Mouse (Mus musculus) heart, postnatal 25 days (tissue): ENCODE measurements around the gene Ntng2. TPM values are rescaled to one million over a fixed set of nuclear protein-coding genes. Genes with fewer than 3 reads are reported as not detected.

ENCODE experiments used
- DNase-seq: peaks from one replicate; pipeline ENCODE4 v3.0.0; 2022; ENCODE audit warnings: low spot score
- intact Hi-C: fragments of 180-260 bp; cut with DNase I; formaldehyde crosslinking; loops from one replicate; pipeline ENCODE4 v1.15.1; 2025
- total RNA-seq, 2 experiments: library from RNA; stranded (reverse); gene quantifications; 2 replicates each; pipeline ENCODE4 v1.2.3; 2021

The Ntng2 gene
- total RNA-seq, 2 experiments from 2014 or later: 4.6 to 5.8 TPM

GRCm38 (mm10) chr2:29245341-29245779 is 7.4 kb downstream of the Ntng2 start:
- intact Hi-C loops: no loop called here

GRCm38 (mm10) chr2:29239329-29239728 is 13.5 kb downstream of the Ntng2 start:
- intact Hi-C loops: no loop called here
- no peak for DNase-seq

More at GRCm38 (mm10) chr2:29245341-29245779, 7.4 kb downstream of the Ntng2 start:
- DNase-seq: peak; percentile 26

DNA sequence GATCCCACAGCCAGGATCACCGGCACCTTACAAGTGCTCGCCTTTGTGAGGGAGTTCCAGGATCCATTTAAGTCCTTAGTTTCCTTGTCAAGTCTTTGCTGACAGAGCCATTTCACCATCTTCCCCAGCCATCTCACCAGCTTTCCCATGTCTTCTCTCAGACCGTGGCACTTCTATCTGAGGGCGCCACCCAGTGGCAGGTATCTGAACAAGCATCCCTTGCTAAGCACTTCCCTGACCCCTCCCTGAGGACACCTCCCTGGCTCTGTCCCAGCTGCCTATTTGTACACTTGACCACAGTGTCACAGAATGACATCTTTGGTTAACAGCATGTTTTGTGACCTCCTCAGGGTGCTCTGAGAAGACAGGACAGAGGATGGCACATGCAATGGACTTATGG is 15.2 kb downstream of the Ntng2 start:
- intact Hi-C loops: no loop called here
- peak; percentile 16 for DNase-seq

GRCm38 (mm10) chr2:29235811-29236210 is 17.0 kb downstream of the Ntng2 start:
- intact Hi-C loops: no loop called here
- no peak for DNase-seq

GRCm38 (mm10) chr2:29235026-29235425 is 17.8 kb downstream of the Ntng2 start:
- no peak for DNase-seq
- intact Hi-C loops: no loop called here

GRCm38 (mm10) chr2:29234002-29234401 is 18.8 kb downstream of the Ntng2 start:
- intact Hi-C loops: no loop called here
- no peak for DNase-seq

GRCm38 (mm10) chr2:29230191-29230835 is 22.5 kb downstream of the Ntng2 start:
- intact Hi-C loops: no loop called here
- DNase-seq: no peak

GRCm38 (mm10) chr2:29226671-29227070 is 26.1 kb downstream of the Ntng2 start:
- no peak for DNase-seq
- intact Hi-C loops: no loop called here

DNA sequence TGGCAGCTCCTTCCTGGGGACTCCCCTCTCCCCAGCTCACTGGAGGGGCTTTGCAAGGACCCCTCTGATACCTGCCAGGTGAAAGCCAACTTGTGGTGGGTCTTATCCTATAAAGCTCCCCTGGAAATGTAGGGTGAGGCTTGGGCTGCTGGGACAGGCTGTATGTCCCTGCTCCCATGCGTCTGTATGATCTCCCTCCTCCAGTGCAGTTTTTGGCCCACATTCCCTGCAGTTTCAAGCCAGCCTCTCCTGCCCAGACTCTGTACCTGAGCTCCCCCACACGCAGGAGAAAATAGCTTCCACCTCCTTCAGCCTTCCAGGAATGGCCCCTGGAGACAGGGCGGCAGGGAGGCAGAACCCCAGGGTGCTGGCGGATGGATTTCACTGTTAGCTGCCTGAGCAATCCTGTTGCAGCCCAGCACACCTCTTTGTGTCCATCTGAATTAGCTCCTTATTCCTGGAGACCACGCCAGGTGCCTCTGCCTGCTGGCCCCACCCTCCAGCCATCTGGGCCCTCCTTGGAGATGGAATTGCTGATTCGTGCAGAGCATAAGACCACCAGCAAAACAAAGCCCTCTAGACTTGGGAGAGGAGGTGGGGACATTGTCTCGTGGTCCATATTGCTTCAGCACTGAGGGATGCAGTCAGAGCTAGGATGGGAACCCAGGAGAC is 29.1 kb downstream of the Ntng2 start:
- intact Hi-C loops: no loop called here
- no peak for DNase-seq

- no peak for DNase-seq
These were observed 30.5 kb downstream of the Ntng2 start for GRCm38 (mm10) chr2:29222302-29222701.

GRCm38 (mm10) chr2:29218831-29219230 is 34.0 kb downstream of the Ntng2 start:
- intact Hi-C loops: loop anchor here (5.0 kb wide), 1 partner anchor 383 kb away; no protein-coding TSS in a partner anchor
- DNase-seq: no peak

More at GRCm38 (mm10) chr2:29222302-29222701, 30.5 kb downstream of the Ntng2 start:
- intact Hi-C loops: no loop called here

DNA sequence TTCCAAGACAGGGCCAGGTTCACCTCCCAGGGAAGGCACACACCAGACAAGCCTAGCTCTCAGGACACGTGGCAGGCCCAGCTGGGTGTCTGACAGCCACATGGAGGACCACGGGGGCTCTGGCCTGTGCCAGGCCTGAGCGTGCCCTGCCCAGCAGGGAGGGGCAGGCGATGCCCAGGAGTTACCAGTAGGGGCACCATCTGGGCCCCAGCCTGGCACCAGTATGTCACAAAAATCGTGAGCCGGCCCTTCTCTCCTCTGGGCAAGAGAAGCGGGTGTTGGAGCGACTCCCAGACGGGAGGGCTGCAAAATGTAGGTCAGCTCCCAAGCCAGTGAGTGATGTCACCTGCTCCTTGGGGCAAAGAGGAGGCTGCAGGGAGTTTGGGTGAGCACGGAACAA is 34.9 kb downstream of the Ntng2 start:
- peak; percentile 62 for DNase-seq
- intact Hi-C loops: loop anchor here (5.0 kb wide), 1 partner anchor 384 kb away; no protein-coding TSS in a partner anchor

DNA sequence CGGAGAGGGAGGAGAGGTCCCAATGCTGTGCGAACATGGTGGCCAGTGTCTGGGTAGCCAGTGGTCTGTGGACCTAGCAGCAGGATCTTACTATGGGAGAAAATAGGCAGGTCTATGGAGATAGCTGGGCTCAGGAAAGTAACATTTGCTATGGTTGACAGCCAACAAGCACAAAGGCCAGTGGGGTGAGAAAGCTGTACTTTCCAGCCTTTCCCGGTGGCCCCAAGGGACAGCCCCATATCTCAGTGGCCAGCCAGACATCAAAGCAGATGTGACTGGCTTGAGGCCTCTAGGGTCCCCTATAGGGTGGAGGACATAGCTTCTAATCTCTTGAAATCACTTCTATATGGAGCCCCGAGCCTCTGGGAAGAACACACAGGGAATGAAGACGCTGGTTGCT is 35.8 kb downstream of the Ntng2 start:
- intact Hi-C loops: loop anchor here (5.0 kb wide), 1 partner anchor 385 kb away; no protein-coding TSS in a partner anchor
- DNase-seq: no peak

DNA sequence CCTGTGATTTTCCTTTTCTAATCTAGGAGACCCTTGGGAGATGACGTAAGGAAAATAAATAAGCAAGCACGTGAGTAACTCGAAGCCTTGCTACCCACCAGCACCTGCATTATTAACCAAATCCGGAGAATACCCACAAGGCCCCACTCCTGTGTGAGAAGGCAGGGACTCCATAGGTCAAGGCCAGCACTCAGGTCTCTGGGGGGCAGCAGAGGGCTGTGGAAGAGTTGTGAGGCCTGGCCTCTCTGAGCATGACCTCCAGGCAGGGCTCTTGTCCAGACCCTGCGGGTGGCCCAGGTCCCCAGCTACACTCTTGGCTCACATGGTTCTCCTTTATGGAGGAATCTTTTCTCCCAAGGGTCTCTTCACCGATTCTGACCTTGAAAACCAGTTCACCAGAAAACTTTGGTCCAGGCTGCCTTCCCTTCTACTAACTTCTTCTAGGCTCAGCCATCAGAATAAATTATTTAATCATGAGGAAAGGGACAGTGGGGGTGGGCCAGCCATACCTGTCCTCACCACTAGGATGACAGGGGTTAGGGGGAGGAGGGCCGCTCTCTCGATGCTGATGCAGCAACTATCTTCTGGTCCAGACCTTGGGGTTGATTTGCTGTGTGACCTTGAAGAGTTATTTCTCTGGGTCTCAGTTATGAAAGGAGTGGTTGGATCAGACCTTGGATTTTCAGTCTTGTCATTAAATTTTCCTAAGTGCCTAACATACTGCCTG is 36.4 kb downstream of the Ntng2 start:
- intact Hi-C loops: loop anchor here (1.0 to 5.0 kb wide), 2 partner anchors 338 to 386 kb away; no protein-coding TSS in a partner anchor
- peak; percentile 30 for DNase-seq

GRCm38 (mm10) chr2:29206156-29206555 is 46.6 kb downstream of the Ntng2 start:
- intact Hi-C loops: no loop called here
- no peak for DNase-seq

- intact Hi-C loops: loop anchor here (5.0 kb wide), 1 partner anchor 401 kb away; no protein-coding TSS in a partner anchor
- no peak for DNase-seq
These were observed 51.4 kb downstream of the Ntng2 start for GRCm38 (mm10) chr2:29201223-29201955.

- intact Hi-C loops: loop anchor here (1.0 to 5.0 kb wide), 2 partner anchors 354 to 402 kb away; no protein-coding TSS in a partner anchor
- DNase-seq: no peak
These were observed 52.9 kb downstream of the Ntng2 start for GRCm38 (mm10) chr2:29199909-29200308.

GRCm38 (mm10) chr2:29198446-29198845 is 54.4 kb downstream of the Ntng2 start:
- intact Hi-C loops: no loop called here
- DNase-seq: no peak

DNA sequence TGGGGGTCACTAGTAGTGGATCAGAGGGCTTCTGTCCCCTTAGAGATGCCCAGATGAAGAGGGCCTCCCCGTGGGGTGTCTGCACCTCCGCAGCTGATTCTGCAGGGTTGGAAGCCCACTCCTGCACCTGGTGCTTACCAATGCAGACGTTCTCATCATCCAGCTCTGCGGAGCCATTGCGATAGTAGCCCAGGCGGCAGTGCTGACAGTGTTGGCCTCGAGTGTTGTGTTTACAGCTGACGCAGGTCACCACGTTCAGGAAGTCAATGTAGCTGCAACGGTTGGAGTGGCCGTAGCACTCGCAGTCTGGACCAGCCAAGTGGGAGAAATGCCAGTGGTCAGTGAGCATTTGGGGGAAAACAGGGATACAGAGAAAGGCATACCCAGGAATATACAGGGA is 56.0 kb downstream of the Ntng2 start:
- intact Hi-C loops: no loop called here
- no peak for DNase-seq
